Mouse (Mus musculus): ENCODE data around the gene Kif21a.

GRCm38 (mm10) chr15:91072440-91072839 is 22.7 kb upstream of the Kif21a start:
- TF ChIP-seq USF1 (IDR thresholded peaks at IDR 0.05; ENCODE audit: low read depth), result no peak
- TF ChIP-seq CTCF (IDR thresholded peaks at IDR 0.05; ENCODE audit: control insufficient read depth, insufficient read depth, insufficient read length), result no peak
- TF ChIP-seq MYOG (IDR thresholded peaks at IDR 0.05; ENCODE audit: control insufficient read depth, extremely low read depth, insufficient read length), result no peak
- TF ChIP-seq MAX (IDR thresholded peaks at IDR 0.05), result no peak
- no peak for TF ChIP-seq MYOD1 (IDR thresholded peaks at IDR 0.05; ENCODE audit: control insufficient read depth, insufficient read length, low read depth)
- no peak for TF ChIP-seq CEBPB (IDR thresholded peaks at IDR 0.05; ENCODE audit: low read depth)
- TF ChIP-seq FOSL1 (IDR thresholded peaks at IDR 0.05; ENCODE audit: insufficient read depth, low read length, poor library complexity, severe bottlenecking), result no peak

Data from C2C12 (cell line).